Mouse (Mus musculus) liver, embryonic 14.5 days (tissue): ENCODE measurements around the gene Rbfox1.

ENCODE experiments used
- CTCF ChIP-seq: IDR thresholded peaks from 2 replicates; pipeline ENCODE4 v1.5.1; 2016; ENCODE audit warnings: antibody characterized with exemption, low read depth, control low read depth
- EP300 ChIP-seq: IDR thresholded peaks from 2 replicates; pipeline ENCODE4 v1.6.1; 2016; ENCODE audit warnings: antibody characterized with exemption, low read depth

DNA sequence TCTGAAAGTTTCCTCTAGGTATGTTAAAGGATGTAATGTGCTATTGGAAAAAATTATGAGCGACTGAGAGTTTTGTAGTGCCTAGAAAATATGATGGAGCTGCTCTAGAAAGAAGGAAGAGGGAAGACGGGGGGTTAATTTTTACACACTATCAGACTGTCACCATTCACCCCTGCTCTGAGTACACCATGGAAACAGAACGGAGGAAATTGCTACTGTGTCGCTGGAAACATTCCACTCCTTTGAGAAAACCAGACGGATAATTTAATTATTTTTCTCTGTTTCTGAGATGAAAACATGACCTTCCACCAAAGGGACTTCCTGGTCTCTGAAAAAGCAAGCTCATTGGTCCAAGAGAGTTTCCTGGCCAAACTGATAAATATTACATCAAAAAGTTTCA, 1077.4 kb downstream of the Rbfox1 start:
- no peak for TF ChIP-seq CTCF
- TF ChIP-seq EP300 = no peak
